Mouse (Mus musculus): ENCODE results near the gene Cgref1.

DNA sequence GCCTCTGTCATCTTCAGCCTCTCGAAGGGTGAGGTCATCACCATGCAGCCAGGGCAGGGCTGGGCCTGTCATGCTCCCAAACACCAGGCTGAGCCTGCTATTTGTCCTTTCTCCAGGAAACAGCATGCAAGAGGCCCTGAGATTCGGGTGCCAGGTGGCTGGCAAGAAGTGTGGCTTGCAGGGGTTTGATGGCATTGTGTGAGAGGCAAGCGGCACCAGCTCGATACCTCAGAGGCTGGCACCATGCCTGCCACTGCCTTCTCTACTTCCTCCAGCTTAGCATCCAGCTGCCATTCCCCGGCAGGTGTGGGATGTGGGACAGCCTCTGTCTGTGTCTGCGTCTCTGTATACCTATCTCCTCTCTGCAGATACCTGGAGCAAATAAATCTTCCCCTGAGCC lies 14.5 kb downstream of the Cgref1 start:
- TF ChIP-seq CTCF (IDR thresholded peaks at IDR 0.05; ENCODE audit: low read depth) = no peak
- TF ChIP-seq EP300 (IDR thresholded peaks at IDR 0.05; ENCODE audit: low read depth) = no peak
